Mouse (Mus musculus): ENCODE results near the gene Serpinh1. TPM values are rescaled to one million over a fixed set of nuclear protein-coding genes. Genes with fewer than 3 reads are reported as not detected.

Gene Serpinh1
- total RNA-seq, 2 experiments from 2014 or later, result 1.5 TPM; not detected in 1

GRCm38 (mm10) chr7:99332774-99333480, 20.1 kb downstream of the Serpinh1 start:
- ATAC-seq (replicated peaks; ENCODE audit: low FRiP score, poor library complexity, severe bottlenecking), result no peak

- no peak for ATAC-seq (replicated peaks; ENCODE audit: low FRiP score, poor library complexity, severe bottlenecking)
These were observed 23.0 kb downstream of the Serpinh1 start for GRCm38 (mm10) chr7:99330012-99330411.

GRCm38 (mm10) chr7:99328847-99329246, 24.2 kb downstream of the Serpinh1 start:
- no peak for ATAC-seq (replicated peaks; ENCODE audit: low FRiP score, poor library complexity, severe bottlenecking)

- ATAC-seq (replicated peaks; ENCODE audit: low FRiP score, poor library complexity, severe bottlenecking), result no peak
These were observed 26.9 kb downstream of the Serpinh1 start for GRCm38 (mm10) chr7:99326128-99326527.

- no peak for ATAC-seq (replicated peaks; ENCODE audit: low FRiP score, poor library complexity, severe bottlenecking)
These were observed 28.2 kb downstream of the Serpinh1 start for GRCm38 (mm10) chr7:99324810-99325209.

- ATAC-seq (replicated peaks; ENCODE audit: low FRiP score, poor library complexity, severe bottlenecking), result no peak
These were observed 29.7 kb downstream of the Serpinh1 start for GRCm38 (mm10) chr7:99323321-99323700.

- no peak for ATAC-seq (replicated peaks; ENCODE audit: low FRiP score, poor library complexity, severe bottlenecking)
These were observed 30.2 kb downstream of the Serpinh1 start for GRCm38 (mm10) chr7:99322691-99323320.

- ATAC-seq (replicated peaks; ENCODE audit: low FRiP score, poor library complexity, severe bottlenecking), result no peak
These were observed 32.5 kb downstream of the Serpinh1 start for GRCm38 (mm10) chr7:99320524-99320923.

- no peak for ATAC-seq (replicated peaks; ENCODE audit: low FRiP score, poor library complexity, severe bottlenecking)
These were observed 35.6 kb downstream of the Serpinh1 start for GRCm38 (mm10) chr7:99317475-99317874.

- no peak for ATAC-seq (replicated peaks; ENCODE audit: low FRiP score, poor library complexity, severe bottlenecking)
These were observed 36.8 kb downstream of the Serpinh1 start for GRCm38 (mm10) chr7:99316207-99316606.

GRCm38 (mm10) chr7:99314565-99314964, 38.5 kb downstream of the Serpinh1 start:
- no peak for ATAC-seq (replicated peaks; ENCODE audit: low FRiP score, poor library complexity, severe bottlenecking)

- no peak for ATAC-seq (replicated peaks; ENCODE audit: low FRiP score, poor library complexity, severe bottlenecking)
These were observed 39.8 kb downstream of the Serpinh1 start for GRCm38 (mm10) chr7:99313253-99313652.

- no peak for ATAC-seq (replicated peaks; ENCODE audit: low FRiP score, poor library complexity, severe bottlenecking)
These were observed 40.3 kb downstream of the Serpinh1 start for GRCm38 (mm10) chr7:99312671-99313143.

GRCm38 (mm10) chr7:99312058-99312457, 41.0 kb downstream of the Serpinh1 start:
- no peak for ATAC-seq (replicated peaks; ENCODE audit: low FRiP score, poor library complexity, severe bottlenecking)

GRCm38 (mm10) chr7:99311433-99311832, 41.6 kb downstream of the Serpinh1 start:
- no peak for ATAC-seq (replicated peaks; ENCODE audit: low FRiP score, poor library complexity, severe bottlenecking)

GRCm38 (mm10) chr7:99306640-99307039, 46.4 kb downstream of the Serpinh1 start:
- ATAC-seq (replicated peaks; ENCODE audit: low FRiP score, poor library complexity, severe bottlenecking), result no peak

GRCm38 (mm10) chr7:99305688-99306087, 47.4 kb downstream of the Serpinh1 start:
- ATAC-seq (replicated peaks; ENCODE audit: low FRiP score, poor library complexity, severe bottlenecking), result no peak

- ATAC-seq (replicated peaks; ENCODE audit: low FRiP score, poor library complexity, severe bottlenecking), result no peak
These were observed 48.1 kb downstream of the Serpinh1 start for GRCm38 (mm10) chr7:99304949-99305372.

- no peak for ATAC-seq (replicated peaks; ENCODE audit: low FRiP score, poor library complexity, severe bottlenecking)
These were observed 49.0 kb downstream of the Serpinh1 start for GRCm38 (mm10) chr7:99304029-99304428.

GRCm38 (mm10) chr7:99300650-99301175, 52.3 kb downstream of the Serpinh1 start:
- ATAC-seq (replicated peaks; ENCODE audit: low FRiP score, poor library complexity, severe bottlenecking), result no peak

Measured in erythroid progenitor cell, adult 5-6 weeks (primary cell).